Mouse (Mus musculus) neural tube, embryonic 10.5 days (tissue): ENCODE results near the gene Gm4141.
"Not testable (repeated sequence)": the region's sequence is repeated elsewhere in the genome, so short reads cannot be mapped to it uniquely, and the experiment has no call there.

Experiments
- DNase-seq: peaks from one replicate; pipeline ENCODE4 v3.0.0-alpha.2; 2017; ENCODE audit warnings: low spot score; ENCODE audit errors: extremely low spot score

Gm4141 gene

DNA sequence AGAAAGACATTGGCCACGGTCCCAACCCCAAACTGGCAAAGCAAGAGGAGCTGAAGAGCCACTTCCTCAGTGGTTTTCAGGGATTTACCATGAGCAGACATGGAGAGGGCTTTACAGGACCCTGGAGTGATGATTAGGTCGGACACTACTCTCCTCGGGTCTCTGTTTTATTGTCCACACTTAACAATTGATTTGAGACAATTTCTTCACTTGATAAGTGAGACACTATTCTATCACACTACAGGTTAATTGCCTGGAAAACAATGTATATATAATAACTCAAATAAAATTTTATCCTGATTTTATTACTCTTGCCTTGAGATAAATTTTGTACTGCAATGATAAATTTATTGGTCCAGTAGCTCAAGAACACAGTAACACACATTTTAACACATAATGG lies at the start of gene Gm4141:
TSS of gene Gm4141 (minus strand) at position 101 of the 400 bp plus-strand sequence.
- DNase-seq = not testable (repeated sequence)

DNA sequence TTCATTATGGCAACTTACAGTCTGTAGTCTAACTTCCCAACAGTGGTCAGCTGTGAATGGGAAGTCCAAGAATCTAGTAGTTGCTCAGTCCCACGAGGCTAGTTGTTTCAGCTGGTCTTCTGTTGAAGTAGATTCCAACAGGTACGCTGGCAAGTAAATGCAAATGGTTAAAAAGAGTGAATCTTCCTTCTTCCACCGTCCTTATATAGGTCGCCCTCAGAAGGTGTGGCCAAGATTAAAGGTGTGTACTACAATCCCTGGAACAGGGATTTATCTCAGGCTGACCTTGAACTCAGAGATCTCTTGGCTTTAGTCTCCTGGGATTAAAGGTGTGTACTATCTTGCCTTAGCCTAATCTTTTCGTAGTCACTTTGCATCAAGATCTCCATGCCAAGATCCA lies 22.9 kb upstream of the Gm4141 start, which contains the start of gene Gm4513:
TSS of gene Gm4513 (minus strand) at position 101 of the 400 bp plus-strand sequence.
- DNase-seq = not testable (repeated sequence)

- not testable (repeated sequence) for DNase-seq
Observed at GRCm38 (mm10) chr7:20545657-20546056, 30.4 kb downstream of the Gm4141 start, which contains the start of gene Gm5726. Gene Gm5726 (minus strand): TSS chr7:20545757.

DNA sequence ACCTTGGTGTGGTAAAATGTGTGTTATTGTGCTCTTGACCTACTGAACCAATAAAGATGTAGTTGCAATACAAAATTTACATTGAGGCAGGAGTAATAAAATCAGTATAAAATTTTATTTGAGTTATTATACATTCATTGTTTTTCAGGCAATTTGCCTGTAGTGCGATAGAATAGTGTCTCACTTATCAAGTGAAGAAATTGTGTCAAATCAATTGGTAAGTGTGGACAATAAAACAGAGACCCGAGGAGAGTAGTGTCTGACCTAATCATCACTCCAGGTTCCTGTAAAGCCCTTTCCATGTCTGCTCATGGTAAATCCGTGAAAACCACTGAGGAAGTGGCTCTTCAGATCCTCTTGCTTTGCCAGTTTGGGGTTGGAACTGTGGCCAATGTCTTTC lies 42.5 kb downstream of the Gm4141 start, which contains the start of gene Vmn1r104:
TSS of gene Vmn1r104 (plus strand) at position 301 of the 400 bp plus-strand sequence.
- DNase-seq = not testable (repeated sequence)
